Mouse (Mus musculus) heart, adult 18-20 months (tissue): Measurements from ENCODE around the gene Il5ra. TPM values are rescaled to one million over a fixed set of nuclear protein-coding genes. Genes with fewer than 3 reads are reported as not detected.

Experiments
- DNase-seq, 2 experiments: peaks; one replicate each; pipeline ENCODE4 v3.0.0; 2021 to 2022; ENCODE audit warnings: mixed read lengths in 1 of 2
- long read RNA-seq, 2 experiments: library from polyadenylated mRNA; stranded (forward); transcript quantifications; one replicate each; pipeline ENCODE4 v2.0.0; 2021
- total RNA-seq, 2 experiments: library from RNA; stranded (reverse); gene quantifications; 2 replicates each; pipeline ENCODE4 v1.2.3; 2021

Gene Il5ra
- under 1 TPM in 1 of 2 experiments, not detected in 1; 0.21 TPM for total RNA-seq
- long read RNA-seq, experiment 1: 0 reads
- long read RNA-seq, experiment 2: 0 reads

DNA sequence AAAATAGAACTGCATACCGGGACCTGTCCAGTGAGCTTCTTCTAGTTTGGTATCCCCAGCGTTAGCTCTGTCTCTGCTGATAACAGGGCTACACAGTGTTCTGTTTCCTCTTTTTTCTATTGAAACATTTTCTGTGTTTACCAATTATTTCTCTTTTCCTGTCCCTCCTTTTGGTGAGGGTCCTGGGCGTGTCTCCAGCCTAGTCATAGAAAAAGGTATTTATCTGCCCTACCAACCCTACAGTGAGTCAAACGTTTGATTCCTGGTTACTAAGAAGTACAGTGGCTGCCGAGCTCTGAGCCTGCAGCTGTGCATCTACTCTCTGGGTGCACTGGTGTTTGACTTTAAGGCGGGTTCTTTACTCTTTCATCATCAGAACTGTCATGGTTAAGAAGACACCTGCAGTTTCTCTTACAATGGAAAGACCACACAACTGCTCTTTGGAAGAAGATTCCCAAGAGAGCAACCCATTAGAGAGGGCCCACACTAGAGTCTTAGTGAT is at the start of gene Il5ra:
Il5ra (minus strand) TSS at position 151 of the 502 bp plus-strand sequence.
- no peak for DNase-seq

DNA sequence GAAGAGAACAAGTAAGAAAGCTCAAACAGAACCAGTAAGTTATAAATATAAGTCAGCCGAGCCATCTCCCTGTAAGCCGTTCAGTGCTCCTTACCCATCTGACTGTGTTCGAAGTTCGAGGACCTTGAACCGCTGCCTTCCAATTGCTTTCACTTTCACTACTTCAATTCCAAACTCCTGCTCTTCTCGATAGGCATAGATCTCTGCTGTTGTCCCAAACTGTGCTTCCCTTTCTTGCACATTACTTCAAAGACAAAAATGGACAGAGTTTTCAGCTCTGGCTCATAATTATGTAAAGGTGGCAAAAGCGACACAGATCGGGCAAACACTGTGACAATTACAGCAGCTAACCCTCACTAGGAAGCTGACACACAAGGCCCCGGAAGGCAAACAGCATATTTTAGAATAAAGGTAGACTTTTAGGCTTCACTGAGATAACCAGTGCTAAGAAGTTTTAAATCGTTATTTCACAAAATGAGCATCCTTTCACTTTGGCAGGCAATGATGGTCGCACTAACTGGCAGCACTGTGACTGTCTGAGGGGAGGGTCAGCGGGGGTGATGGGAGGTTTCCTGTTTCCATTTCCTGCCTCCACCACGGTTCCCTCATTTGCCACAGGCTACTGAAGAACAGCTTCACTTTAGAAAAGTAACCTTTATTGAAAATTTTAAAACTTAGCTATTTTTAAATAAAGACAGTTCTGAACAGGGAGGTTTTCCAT is 45.4 kb upstream of the Il5ra start:
- no peak for DNase-seq

DNA sequence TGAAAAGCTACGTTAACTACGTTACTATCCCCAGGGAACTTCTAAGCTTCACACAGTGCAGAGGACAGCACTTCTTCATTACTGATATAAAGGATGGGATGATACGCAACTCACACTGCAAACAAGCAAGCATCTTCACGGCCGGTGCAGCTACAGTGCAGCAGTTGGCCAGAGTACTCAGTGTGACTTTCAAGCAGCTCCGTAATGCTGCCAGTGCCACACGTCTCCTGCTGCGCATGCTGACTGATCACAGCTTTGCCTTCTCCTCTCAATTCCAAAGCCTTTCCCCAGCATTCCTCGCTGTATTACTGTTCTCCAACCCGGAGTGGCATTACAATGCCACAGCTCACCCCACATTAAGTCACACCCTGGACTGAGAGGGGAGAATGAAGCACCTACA is 44.8 kb upstream of the Il5ra start:
- no peak for DNase-seq

DNA sequence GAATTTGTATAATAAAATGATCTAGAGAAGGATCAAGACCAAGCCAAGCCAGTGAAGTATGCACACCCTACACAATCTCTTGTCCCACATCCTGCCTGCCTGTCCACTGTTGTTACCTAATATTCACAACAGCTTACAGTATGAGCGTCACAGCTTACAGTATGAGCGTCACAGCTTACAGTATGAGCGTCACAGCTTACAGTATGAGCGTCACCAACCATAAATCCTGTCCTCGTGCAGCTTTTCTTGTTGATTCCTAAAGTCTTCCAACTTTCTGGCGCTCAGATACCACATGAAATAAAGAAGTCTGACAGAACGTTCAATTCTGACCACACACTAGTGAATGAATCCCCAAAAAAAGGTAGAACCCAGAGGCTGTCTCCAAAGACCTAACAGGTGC is 44.3 kb upstream of the Il5ra start:
- DNase-seq: no peak

DNA sequence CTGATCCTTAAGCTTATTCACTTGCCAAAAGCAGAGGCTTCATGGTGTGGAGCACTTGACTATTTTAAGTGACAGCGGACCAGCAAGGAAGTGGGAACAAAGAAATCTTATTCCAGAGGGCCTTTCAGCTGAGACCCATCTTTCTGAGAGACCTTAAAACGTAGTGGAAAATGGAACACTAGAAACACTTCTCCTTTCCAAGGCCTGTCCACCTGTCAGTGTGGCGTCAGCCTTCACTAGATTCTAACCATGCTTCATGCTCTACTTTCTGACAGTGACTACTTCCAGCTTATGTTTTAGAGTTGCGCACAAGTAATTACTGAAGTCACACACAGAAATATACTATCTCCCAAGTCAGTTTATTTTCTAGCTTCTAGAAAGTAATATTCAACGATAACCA is 43.6 kb upstream of the Il5ra start:
- DNase-seq: no peak

DNA sequence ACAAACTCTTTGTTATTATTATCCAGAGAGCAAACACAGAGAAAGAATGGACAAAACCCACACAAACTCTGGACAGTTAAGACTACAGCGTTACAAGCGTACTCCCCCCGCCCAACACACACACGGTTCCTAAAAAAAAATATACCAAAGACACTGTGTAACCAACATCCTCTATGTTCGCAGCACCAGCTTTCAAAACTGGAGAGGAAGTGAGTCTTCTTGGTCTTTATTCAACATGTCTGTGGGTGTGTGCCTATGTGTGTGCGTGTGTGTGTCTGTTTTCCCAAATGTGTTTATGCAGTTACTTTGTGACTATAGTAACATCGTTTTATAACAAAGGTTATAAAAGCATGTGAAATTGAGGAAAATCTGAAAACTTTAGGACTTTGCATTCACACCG is 42.6 kb upstream of the Il5ra start:
- no peak for DNase-seq

DNA sequence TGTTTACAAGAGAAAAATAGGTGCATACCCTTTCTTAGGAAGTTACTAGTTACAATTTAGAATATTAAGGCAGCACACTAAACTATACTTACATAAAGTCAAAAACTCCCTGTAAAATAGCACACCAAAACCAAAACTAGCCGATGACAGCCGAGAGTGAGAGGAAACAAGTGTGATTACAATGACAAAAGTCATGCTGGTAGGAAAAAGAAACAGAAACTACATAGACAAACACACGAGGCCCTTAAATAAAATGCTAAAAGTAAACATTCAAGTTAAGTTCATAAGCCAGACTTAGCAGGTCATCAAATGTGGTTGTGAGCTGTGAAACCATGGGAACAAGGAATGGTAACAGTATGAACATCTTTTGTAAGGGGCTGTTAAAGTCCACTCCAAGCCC is 38.3 kb upstream of the Il5ra start:
- DNase-seq: no peak

DNA sequence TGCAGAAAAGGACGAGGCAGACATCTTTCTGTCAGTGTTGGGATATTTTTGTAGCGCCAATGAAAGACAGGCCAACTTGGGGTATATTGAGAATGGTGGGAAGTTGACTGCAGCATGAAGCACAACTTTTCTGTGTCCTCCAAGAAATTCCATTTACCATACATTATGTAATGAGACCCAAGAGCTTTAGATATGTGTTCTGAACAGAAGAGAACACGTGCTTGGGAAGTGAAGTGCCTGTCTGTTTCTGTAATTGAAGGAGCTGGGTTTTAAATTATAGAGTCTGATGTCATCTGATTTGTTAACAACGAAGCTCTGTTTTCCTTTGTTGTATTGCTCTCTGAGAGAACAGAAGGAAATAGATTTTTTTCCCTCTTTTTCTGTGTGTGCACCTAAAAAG is 21.2 kb upstream of the Il5ra start:
- DNase-seq: no peak

DNA sequence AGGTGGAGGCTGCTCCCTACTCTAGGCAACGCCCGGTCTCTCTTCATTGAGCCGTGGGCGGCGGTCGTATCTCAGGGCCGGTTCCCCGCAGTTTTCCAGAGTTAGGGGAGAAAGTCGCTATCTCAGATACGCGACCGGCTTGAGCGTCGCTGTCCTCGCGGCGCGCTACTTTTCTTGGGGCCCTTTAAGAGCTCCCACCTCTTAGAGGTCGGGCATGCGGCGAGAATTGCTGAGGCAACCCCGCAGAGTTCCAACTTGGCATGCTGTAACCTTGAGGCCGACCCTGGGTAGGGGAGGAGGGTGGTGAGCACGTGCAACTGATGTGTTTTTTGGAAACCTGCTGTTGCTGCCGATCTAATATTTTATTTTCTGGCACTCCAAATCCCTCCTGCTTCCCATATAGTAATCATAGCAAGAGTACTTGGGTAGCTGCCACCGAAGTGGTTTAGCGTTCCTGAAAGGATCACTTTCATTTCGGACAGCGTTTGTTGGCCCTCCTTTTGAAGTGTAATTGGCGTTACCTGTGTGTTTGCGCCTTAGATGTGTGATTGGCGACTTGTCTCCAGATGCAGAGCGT is 20.5 kb upstream of the Il5ra start:
- no peak for DNase-seq

DNA sequence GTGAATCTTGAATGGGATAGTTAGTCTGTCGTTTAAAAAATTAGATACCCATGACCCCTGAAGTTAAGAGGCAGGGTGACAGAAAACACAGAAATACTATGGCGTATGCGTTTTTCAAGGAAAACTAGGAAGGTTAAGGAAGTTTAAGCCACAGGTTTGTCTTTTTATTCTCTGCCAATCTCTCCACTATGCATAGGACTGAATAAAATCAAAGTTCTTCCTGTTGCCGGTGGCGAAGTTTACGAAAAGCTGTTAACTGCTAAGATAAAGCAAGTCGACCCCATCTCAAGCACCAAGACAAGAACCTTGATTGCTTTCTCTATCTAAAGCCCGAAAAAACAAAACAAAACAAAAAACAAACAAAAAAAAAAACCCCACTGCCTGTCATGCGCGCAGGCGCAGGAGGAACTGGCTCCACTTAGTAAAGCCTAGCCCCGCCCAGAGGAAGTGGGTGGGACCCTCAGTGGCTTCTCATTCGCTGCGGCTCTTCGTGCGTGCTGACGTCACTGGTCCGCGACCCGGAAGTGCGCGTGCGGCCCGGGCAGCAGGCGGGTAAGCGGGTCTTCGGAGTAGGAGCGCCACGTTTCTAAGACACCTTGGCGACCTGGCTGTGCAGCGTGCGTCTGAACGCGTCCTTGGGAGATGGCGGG is 19.9 kb upstream of the Il5ra start, which contains the start of gene Trnt1:
Trnt1 (plus strand) TSS at position 481 of the 650 bp plus-strand sequence.
- peak; percentile 98 to 99 for DNase-seq

DNA sequence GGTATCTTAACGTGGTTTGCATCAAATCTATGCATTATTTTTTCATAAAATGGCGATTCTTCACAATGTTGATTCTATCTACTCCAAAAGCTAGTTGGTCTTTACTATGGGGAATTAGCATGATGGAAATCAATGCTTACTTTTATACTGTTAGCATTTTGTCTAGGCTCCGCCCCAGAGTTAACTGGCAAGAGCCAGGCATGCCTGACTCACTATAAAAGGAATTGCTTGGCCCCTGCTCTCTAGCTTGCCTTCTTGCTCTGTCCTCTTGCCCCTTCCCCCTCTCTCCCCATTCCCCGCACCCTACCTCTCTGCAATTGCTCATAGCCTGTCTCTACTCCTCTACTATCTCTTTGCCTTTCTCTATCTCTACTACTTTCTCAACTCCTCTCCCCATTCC is 17.9 kb upstream of the Il5ra start:
- no peak for DNase-seq

DNA sequence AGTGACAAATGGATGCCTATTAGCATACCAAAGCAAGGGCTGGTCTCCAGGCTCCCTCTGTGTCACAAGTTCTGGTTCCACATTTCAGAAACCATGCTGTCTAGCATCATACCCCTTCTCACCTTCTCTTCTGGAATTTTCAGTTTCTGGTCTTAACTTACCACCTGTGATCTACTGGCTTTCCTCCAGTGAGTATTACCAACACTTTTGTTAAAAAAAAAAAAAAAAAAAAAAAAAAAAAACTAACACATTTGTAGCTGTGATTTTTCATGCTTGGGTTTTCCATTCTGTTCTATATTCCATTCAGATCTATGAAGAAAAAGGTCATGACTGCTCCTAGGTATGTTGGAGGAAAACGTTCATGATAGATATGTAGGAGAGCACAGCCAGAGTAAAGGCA is 17.1 kb upstream of the Il5ra start:
- DNase-seq: no peak

DNA sequence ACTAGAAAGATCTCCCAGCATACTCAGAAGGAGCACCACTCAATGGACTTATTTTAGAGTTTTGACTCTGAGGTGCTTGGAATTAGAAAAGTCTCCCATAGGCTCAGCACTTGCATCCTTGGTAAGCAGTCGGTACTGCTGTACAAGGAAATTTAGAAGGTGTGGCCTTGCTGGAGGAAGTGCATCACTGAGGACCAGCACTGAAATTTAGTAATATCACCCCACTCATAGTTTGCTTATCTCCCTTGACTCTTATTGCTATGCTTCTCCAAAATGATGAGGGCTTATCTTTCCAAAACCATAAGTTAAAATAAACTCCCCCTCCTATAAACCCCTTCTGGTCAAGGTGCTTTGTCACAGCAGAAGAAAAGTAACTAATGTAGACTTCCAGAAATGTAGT is 12.6 kb upstream of the Il5ra start:
- no peak for DNase-seq

DNA sequence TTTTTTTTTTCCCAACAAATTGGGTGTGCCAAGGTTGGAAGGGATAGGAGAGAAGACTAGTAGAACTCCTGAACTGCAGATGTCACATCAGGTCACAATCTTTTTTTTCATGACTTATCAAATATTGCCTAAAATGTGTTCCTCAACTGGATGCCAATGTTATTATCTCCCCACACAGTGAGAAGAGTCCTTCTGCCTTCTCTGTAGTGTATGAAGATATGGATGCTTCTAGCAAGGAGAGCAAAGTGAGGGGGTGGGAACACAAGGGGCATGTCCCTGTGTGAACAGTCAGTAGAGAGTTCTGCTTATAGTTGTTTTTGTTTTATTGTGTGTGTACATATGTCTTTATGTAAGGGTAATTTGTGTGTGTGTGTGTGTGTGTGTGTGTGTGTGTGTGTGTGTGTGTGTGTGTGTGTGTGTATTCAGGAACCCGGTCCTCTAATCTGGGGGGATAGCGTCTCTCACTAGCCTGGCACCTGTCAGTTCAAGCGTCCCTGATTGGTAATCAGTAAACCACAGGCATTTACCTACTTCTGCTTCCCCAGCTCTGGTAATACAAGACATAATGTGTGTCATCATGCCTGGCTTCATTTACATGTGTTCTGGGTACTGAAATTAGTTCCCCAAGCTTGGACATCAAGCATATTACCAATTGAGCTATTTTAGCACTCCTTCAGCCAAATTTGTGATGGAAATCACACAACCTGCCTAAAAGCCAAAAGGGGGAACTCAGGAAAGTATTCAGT is 11.8 kb upstream of the Il5ra start:
- no peak for DNase-seq

DNA sequence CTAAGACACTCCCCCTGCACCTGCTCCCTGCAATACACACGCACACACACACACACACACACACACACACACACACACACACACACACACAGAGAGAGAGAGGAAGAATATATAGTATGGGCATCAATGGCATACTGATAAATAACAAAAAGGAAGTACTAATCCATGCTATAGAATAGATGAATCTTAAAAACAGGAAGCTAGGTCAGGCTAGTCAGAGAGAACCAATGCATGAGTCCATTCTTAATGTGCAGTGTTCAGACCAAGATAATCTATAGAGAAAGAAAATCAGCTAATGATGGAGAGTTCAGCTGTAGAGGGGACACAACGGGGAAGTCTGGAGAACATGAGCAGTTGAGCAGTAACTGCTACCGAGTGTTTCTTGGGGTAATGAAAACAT is 9.5 kb upstream of the Il5ra start:
- no peak for DNase-seq

DNA sequence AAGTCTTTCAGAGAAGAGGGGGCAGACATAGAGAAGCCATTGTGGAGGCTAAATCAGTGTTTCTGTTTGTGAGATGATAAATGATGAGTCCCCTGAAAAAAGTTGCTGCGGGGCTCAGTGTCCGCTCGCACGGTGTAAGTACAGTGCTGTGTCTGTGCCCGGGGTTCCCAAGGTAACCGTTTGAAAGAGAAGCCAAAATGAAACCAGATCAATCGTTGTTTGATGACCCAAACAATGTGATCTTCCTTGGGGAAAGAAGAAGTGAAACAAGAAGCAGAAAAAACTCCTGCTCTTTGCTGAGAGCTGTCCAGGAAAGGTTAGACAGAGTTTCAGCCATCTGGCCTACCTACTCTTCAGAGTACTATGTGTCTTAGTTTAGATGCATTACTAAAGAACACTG is 1.5 kb upstream of the Il5ra start:
- no peak for DNase-seq

DNA sequence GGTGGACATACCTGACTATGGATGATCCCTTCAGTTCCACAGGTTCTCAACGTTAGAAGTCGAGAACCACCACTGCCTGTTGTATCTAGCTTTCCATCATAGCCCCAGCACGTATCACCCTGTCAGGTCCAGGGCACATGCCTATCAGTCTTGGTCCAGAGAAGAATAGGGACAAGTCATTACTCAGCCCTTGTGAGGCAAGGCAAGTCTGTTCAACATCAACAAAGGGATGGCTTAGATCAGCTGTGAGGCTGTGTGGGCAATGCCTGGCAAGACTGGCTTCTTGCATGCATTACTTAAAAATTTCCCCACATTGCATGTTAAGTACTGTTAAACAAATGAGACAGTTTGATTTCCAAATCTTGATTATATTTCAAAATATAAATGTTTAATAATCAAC is 1.0 kb downstream of the Il5ra start:
- DNase-seq: no peak

DNA sequence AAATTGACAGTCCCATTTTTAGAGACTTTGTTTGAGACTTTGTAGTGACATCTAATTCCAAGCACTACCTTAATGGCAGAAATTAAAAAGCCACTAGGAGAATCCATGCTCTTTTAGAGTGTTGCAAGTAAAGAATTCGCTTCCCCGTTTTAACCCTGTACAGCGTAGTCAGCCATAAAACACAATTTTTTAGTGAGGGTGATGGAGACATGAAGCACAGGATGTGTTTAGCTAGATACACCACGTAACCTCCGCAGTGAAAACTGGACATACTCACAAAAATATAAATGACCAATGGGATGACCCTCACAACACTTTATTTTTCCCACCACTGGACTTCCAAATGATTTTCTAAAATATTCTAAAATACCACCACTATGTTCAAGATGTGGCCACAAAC is 1.6 kb downstream of the Il5ra start:
- DNase-seq: no peak

DNA sequence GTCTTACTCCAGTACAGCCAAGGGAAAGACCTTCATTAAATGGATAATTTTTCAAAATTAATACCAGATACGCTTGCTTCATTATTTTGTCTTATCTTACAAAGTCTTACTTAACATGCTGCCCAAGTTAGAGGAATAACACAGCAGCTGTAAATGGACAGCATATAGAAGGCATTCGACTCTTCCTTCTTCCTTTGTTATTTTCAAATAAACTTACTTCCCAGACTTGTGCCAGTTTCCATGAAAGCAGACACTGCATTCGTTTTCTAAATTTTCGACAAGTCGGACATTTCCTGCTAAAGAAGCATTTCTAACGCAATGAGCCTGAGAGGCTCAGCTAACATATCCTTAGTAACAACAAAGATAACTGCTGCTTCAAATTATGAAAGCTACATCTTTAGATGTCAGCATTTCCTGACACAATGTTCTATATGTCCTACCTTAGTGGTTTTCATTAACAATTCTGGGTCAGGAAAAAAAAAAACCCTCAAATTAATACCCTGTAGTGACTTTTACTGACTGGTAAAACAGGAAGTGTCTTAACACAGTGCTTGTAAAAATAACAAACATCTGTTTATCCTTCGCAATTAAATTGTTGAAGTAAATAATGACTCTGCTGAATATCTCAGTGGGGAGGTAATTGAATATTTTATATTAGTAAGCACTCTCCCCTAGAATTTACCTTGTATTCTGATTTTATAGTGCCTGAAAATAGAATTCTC is 3.0 kb downstream of the Il5ra start:
- DNase-seq: no peak

DNA sequence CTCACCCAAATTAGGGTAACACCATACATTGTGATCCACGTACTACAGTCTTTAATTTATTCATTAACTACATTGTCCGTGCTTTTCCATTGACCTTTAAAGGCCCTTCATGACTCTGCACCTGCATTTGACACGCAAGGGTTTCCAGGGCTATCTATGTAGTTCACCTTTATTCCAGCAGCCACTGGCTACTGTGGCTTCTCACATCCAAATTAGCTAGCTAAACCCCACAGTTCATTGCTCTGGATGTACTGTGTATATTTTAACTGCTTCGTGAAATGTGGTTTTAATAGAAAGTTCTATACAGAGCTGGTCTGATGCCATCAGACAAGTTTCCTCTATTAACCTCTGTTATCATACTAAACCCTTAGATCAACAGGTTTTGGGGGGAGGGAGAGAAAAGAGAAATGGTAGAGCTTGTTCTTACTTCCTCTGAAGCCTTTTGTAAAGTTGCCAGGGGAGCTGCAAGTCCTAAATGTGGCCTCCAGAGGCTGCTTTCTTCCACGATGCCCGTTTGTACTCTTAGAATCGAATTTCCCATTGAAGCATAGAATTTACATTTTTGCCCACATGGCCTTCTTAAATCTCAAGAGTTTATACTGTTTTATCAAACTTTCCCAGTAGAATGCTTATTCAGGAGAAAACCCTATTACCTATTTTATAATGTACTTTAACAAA is 5.1 kb downstream of the Il5ra start:
- no peak for DNase-seq

DNA sequence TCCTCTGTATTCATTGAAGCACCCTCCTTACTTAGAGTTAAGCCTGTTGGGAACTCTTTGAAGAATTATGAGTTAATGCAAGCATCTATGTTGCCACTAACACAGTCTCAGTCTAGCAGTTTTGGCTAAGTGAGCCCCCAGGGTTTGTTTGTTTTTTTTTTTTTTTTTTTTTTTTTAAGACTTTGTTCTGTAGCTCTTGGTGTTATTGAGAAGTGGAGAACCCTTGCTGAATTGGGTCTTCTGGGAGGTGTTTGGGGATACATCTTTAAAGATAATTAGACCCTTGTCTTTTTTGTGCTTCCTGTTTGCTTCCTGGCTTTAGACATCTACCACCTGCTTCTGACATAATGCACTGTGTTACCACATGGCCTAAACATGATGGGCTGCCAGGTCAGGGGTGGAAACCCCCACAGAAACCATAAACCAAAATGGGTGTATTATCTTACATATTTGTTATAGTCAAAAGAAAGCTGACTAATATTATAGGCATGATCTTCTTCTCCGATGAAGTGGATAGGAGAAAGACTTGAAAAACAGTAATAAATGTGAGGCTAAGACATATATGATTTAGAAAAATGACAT is 8.5 kb downstream of the Il5ra start:
- DNase-seq: no peak
